Mouse (Mus musculus): ENCODE results near the gene Dclk2.
A peak's percentile ranks its signal among the peaks of the same experiment; 100 is the strongest.

The Dclk2 gene

DNA sequence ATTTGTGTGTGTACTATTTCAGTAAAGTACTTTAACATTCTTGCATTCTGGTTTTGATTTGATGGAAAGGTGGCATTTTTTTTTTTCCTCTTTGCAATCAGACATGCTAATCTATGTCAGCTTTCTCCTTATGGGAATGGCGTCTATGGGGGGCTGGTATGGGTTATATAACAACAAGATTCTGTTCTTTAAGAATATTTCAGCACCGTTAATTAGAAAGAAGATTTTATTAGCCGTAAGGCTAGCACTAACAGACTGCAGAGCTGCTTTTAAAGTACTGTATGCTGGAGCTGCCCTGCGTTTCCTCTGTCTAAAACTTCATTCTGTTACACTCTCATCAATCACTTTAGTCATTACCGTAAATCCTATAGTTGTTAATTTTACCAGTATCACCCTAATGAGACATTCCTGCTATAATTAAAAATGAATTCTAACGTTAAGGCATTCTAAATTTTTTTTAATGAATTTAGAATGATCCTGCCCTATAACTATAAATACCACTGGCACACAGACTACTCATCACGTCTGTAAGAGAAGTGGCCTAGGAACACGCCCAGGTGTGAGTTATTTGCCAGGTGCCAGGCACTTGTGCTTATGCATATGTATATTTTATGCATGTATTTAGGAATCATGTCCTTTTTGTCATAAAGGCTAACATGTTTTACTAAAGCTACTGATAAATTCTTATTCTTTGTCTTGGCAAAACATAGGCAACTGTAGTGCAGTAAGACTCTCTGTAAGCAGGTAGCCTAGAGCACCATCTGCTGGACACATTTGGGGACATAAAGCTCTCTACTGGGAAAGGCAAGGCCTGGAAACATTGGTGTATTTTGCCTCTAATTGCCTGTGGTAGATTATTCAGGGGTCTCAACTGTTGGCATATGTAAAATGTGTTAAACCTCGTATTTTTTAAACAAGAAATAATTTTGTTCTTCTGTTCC lies 159.3 kb downstream of the Dclk2 start:
- peak; percentile 63 to 90 for DNase-seq (ENCODE audit: inconsistent age in 2 of 2, low spot score in 1 of 2)

DNA sequence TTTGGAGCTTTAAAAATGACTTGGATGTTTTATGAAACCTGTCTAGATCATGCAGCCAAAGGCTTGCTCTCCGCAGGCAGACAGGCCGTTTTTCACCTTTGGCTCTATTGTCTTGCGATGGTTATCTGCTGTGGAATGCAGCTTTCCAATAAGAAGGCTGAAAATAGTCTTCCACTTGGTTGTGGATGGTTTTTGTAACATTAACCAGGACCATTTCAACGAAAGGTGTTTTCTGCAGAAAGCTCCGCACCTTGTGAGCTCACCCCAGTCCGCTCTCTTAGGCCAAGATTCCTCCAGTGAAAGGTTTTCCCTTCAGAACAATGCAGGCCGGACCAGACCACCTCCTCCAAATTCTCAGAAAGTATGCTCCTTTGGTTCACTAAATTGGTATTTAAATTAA lies 160.2 kb downstream of the Dclk2 start:
- DNase-seq (ENCODE audit: inconsistent age in 2 of 2, low spot score in 1 of 2): no peak

GRCm38 (mm10) chr3:86759834-86760233 lies 160.8 kb downstream of the Dclk2 start:
- no peak for DNase-seq (ENCODE audit: inconsistent age in 2 of 2, low spot score in 1 of 2)

GRCm38 (mm10) chr3:86759383-86759782 lies 161.3 kb downstream of the Dclk2 start:
- DNase-seq (ENCODE audit: inconsistent age in 2 of 2, low spot score in 1 of 2): no peak

DNA sequence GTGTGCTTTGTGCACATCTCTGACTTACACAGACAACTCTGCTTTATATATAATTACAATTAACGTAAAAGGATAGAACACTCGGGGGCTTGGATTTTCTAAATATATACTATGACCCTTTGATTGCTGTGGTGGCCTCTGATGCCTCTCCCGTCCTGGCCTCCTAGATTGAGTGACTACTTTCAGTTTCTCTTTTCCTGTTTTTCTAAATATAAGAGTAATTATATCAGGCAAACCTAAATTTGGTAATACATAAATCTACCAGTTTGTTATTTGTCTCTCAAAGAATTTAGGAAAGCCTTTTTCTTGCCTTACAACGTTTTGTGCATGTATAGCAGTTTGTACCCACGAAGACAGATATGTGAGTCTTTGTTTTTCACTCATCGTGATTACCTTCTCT lies 161.9 kb downstream of the Dclk2 start:
- peak in 1 of 2 experiments; percentile 58 for DNase-seq (ENCODE audit: inconsistent age in 2 of 2, low spot score in 1 of 2)

DNA sequence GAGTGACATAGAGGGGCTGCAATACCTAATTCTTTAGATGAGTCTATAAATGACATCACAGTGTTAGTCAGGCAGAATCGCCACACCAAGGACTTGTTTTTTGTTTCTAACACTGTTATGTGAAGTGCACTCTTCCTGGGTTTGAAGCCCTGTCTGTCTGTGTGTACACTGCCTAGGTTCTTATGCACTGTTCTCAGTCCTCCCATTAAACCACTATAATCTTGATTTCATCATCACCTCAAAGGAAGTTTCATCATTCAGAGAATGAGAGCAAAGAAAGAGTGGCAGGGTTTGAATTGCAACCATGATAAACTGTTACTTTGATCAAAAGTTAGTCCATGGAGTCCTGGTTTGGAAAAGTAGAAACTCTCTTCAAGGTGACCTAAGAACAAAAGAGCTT lies 164.1 kb downstream of the Dclk2 start:
- no peak for DNase-seq (ENCODE audit: inconsistent age in 2 of 2, low spot score in 1 of 2)

DNA sequence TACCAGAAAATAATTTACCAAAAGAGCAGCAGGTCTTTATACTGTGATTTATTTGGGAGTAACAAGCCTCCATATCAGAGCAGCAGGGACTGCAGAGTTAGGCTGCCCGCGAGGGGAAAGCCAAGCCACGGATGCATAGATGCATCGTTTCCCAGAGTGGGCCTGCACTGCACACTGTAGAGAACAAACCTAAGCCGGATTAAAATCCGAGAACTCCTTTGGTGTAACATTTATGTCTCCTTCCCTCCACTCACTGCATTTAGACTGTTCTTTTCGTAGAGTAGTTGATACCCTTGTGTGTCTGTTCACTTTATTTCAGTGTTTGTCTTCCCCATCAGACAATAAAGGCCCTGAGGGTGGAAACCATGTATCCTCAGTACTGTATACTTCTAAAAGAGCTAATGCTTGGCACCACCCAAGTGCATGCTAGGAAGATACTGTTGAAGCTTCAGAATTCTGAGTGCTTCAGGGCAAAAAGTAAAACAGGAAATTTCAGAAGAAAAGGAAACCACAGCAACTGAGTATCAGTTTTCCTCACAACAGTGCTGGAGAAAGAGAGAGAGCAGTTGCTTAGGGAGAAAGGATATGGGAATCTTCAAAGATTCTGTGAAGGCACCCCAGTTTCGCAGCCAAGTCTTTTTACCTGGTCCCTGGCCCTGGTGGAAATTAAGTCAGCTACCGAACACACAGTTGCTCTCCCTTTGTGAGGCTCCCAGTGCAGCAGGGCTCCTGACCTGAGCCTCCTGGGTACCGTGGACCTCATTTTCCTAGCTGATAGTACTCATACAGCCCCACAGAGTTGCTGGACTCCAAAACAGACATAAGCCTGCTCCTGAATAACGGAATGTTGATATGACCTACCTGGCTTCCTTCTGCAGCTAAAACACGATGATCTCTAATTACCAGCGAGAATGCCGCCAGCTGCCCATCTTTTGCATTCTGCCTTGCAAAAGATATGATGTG lies 165.8 kb downstream of the Dclk2 start:
- no peak for DNase-seq (ENCODE audit: inconsistent age in 2 of 2, low spot score in 1 of 2)

GRCm38 (mm10) chr3:86754178-86754577 lies 166.5 kb downstream of the Dclk2 start:
- no peak for DNase-seq (ENCODE audit: inconsistent age in 2 of 2, low spot score in 1 of 2)

GRCm38 (mm10) chr3:86750652-86751051 lies 170.0 kb downstream of the Dclk2 start:
- DNase-seq (ENCODE audit: inconsistent age in 2 of 2, low spot score in 1 of 2): no peak

DNA sequence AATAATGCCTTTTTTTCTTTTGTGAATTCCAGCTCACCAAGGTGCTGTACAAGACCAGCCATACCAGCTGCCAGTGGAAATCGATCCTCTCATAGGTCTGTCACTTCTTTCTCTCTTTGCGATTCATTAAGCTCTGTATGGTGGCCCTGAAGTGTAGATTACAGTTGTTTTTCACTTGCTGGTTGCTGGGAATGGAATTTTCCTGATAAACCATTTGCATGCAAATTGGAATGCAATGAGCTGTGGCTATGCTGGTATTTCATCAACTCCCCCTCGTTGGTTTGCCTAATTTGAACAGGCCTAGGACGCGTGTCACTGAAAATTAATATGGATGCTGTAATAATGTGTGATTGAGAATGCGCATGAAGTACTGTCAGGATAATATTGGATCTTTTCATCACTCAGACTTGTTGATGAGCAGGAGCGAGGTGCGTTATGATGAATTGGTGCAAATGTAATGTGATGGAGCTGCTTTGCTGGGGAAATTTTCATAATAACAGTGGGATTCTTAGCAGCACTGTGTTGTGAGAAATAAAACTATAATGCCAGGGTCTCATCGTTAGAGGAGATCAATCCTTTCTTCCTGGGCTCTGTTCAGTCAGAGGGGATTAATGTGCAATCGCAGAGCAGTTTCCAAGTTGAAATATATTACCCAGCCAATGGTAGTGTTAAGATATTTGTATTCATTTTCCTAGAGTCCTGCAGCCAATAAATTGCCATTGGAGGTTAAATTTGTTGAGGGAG lies 174.7 kb downstream of the Dclk2 start:
- DNase-seq (ENCODE audit: inconsistent age in 2 of 2, low spot score in 1 of 2): no peak

DNA sequence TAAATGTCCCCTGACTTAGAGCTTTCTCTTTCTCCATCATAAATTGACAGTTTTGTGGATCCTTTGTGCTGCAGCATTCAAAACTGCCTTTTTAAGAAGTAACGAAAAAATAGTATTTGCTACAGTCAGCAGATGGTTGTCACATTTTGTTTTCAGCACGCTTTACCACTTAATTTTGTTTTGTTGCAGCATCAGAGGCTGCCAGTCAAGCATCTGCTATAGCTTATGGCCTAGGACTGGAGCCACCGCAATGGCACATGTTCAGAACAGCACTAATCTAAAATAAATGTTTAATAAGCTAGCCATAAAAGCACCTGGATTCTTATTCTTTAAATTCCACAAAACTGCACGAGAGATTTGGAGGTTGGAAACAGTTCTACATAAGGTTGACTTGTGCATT lies 175.3 kb downstream of the Dclk2 start:
- DNase-seq (ENCODE audit: inconsistent age in 2 of 2, low spot score in 1 of 2): no peak

DNA sequence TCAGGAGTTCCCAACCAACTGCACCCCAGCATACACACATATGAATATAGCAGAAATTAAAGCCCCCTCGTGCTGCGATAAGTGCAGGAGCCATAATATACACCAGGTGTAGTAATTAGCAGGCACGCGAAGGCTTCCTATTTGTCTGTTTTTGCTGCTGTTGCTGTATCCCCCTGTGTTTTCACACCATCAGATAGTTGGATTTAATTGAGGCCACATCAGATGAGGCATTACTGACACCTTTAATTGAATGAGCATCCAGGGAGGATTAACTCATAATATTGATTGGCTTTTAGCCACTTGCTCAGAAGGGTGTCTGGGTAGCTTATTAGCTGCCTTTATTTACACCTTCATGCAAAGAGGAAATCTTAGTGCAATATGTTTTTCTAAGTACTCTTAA lies 180.9 kb downstream of the Dclk2 start:
- no peak for DNase-seq (ENCODE audit: inconsistent age in 2 of 2, low spot score in 1 of 2)

DNA sequence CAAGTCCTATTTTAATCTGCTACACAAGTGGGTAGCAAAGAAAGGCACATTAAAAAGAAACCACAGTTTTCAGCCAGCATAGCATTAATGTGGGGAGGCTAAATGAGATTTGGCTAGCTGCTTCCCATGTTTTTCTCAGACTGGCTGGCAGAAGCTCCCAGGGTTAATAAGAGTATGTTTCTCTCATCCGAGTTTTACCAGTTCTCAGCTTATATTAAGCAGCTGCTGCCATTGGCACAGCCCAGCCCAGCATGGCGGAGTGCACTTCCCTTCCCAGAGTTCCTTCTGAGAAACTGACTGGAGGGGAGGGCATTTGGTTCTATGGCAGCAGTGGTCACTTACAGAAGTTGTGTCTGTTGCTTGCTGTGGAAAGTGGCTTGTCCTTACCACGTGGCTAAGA lies 181.8 kb downstream of the Dclk2 start:
- no peak for DNase-seq (ENCODE audit: inconsistent age in 2 of 2, low spot score in 1 of 2)

Measured in adrenal gland, adult (tissue).